Mouse (Mus musculus) layer of hippocampus, adult 9-11 months (tissue): ENCODE results near the gene Cenpb.
A peak's percentile ranks its signal among the peaks of the same experiment; 100 is the strongest.

Experiments
- DNase-seq: peaks from one replicate; pipeline ENCODE4 v3.0.0; 2022

Cenpb gene

DNA sequence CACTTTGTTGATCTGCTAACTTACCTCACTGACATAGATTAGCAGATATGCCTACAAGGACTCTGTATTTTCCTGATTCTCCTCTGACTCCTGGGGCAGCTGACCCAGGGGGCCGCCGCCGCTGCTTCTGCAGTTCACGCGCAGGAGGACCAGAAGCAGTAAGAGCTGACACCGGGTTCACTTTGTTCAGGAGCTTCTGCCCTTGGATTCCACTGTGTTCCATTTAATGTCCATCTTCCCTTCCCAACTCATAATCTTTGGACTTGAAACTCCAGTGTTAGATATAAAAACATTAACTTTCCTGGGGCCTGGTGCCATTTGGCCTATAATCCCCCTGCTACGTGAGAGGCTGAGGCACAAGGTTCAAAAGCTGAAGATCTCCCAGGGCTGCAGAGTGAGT, 15.9 kb downstream of the Cenpb start:
- DNase-seq, result no peak

DNA sequence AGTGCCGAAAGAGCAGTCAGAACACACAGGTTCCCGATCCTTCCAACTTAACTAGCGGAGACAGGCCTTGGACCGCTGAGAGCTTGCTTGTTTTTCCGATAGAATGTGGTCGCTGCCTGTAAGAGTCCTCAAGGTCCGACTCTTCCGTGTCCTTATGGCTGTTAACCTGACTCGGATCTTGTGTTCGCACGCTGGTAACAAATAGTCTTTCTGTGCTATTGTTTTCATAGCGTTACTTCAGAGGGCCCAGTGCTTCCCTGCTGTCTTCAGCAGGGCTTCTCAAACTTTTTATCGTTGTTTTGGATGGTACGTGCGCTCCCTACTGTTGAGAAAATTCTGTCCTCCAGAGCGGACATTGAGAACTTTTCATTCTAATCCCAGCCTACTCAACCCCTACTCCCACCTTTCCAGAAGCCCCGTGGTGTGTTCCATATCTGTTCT, 19.2 kb downstream of the Cenpb start:
- DNase-seq, result no peak

DNA sequence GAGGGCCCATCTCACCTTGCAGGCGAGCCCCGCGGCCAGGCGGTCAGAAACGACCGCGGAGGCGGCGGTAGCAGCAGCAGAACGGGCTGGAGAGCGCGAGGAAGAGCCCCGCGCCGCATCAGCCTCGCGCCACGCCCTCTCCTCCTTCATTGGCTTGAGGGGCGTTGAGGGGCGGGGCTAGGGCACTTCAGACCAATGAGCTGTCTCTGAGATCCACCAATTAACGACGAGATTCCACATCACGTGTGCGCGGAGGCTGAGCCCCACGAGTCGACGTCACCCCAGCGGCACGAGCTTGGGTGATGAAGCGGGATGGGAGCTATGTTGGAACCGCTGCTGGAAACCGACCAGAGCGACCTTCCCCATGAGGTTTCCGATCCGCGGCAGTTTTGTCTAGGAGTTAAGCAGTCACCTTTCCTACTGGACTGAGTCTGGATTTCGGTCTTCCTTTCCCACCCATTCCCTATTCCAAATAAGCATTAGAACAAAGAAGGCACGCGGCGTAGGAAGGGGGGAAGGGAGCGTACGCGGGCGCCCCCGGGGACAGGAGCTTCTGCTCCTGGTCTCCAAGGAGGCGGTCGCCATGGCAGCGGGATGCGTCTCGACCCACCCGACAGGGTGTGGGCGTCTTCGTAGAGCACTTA, 19.8 kb downstream of the Cenpb start, which contains the start of gene 1700037H04Rik:
Gene 1700037H04Rik, minus strand, starts transcription at position 144 of the 644 bp plus-strand sequence.
- DNase-seq, result peak; percentile 98

- DNase-seq, result no peak
Measured at GRCm38 (mm10) chr2:131159491-131159910, 20.4 kb downstream of the Cenpb start.

DNA sequence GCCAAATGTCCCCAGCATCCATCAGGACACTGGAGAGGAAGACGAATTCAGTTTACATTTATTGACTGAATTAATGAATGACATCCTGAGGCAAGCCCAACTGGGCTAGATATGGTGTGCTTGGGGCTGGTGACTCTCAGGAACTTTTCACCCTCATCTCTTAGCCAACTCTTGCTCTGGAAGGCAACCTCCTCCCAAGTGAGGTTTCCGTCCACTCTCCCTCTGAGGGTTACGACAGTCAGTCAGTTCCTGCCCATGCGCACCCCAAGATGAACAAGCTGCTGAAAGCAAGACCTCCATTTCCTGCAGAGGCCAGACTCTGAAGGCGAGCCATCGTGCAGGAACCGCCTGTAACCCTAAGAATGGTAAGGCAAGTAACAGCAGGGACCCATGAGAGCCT, 22.9 kb downstream of the Cenpb start:
- DNase-seq, result no peak

GRCm38 (mm10) chr2:131154036-131154435, 25.8 kb downstream of the Cenpb start:
- no peak for DNase-seq

- DNase-seq, result no peak
Measured at GRCm38 (mm10) chr2:131152166-131152730, 27.6 kb downstream of the Cenpb start.

DNA sequence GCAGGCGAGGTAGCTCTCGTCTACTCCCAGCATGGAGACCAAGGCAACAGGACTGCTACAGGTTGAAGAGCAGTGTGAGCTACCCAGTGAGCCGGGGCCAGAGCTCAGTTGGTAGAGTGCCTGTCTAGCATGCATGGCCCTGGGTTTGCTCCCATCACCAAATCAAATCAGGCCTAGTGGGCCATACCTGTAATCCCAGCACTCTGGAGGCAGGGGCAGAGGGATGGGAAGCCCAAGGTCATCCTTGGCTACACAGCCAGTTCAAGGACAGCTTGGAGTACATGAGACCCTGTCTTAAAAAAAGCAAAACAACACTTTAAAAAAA, 30.7 kb downstream of the Cenpb start:
- DNase-seq, result no peak

DNA sequence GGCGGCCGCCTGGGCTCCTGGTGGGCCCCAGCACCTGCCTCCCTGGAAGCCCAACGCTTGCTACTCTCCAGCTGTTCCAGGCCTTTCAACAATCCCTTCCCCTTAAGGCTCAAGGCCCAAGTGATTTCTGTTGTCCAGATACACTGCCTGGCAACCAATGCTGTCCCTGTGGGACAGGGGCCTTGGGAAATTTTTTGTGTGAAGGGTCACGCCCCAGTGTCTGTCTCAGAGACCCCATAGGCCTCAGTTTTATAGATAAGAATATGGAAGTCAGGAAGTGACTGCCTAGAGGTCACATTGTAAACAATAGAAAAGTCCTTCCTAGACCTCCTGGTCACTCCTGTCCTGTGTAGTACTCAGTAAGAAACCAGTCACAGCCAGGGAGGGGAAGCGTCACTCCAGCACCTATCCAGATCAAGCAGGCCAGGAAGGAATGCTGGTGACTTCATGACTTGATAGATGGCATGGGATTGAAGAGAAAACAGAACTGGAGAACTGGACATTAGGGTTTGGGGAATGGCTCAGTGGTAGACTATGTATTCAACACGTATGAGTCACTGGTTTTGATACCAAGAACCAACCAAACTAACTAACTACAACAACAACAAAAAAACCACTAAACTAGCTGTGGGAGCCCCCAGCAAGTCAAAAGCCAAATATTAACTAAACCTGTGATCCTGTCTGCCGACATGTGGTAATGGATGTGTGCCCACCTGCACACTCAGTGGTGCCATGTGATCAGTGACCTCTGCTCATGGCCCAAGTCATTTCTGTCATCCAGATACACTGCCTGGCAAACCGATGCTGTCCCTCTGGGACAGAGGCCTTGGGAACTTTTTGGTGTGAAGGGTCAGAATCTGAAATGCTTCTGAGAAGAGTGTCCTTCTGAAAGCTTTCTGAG, 31.3 kb downstream of the Cenpb start:
- no peak for DNase-seq

DNA sequence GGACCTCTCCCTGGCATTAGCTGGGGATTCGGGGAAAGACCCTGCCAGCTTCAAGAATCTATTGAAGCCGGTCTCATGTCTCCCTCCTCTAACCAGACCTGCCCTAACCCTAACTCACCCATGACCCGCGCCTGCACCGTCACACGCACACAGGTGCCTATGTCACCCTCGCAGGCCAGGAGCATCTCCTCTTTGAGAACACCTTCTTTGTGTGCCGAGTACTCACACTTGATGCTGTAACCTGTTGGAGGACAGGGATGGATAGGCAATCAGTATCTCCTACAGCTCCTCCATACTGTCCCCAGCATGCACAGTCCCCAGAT, 32.9 kb downstream of the Cenpb start:
- no peak for DNase-seq

DNA sequence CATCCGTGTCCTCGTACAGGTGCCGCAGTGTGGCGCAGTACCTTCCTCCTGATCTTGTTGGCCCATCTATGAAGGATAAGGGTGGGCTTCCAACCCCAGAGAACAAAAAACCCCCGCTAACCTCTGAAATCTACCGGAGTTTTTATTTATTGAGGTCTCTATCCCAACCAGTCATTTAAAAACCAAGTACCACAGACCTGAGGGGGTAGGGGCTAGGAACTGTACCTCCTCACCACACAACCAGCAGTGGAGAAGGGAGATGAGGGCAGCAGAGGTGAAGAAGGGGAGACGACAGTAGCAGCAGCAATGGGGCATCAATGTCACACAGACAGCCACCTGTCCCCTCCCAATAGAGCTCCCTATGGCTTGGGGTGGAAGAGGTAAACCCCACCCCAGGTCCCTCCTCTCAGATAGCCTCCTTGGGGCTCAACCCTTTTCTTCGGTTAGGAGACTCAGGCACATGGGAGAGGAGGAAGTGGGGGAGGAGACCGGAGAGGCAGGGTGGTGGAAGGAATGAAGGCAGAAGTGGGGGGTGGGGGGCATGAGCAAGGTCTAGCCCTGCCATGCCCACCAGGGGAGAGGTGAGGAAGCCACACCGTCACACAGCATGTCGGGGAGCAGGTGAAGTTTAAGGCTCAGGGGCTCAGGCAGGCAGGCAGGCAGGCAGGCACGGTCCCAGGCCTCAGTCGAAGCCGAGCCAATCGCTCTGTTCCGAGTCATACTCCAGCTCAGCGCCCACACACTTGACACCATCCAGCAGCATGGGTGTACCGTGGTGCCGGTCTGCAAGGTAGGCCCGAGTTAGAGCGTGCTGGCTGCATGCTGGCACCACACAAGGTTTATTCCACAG, 33.4 kb downstream of the Cenpb start:
- no peak for DNase-seq

DNA sequence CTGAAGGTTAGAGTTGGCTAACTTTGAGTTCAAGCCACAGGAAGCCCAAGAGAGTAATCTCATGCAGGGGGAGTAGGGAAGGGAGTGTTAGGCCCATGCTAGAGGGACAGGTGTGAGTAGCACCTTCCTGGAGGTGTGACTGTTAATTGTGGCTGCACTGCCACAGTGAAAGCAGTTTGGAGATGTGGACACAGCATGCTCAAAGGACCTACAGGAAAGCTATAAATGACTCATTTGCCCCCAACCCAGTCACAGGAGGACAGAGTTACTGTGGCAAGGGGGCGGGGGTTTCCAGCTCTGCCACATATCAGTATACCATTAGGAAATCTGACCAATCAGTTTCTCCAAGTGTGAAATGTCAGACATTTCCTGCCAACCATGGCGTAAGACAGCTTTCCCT, 34.3 kb downstream of the Cenpb start:
- DNase-seq, result no peak

- no peak for DNase-seq
Measured at GRCm38 (mm10) chr2:131145121-131145520, 34.7 kb downstream of the Cenpb start.

DNA sequence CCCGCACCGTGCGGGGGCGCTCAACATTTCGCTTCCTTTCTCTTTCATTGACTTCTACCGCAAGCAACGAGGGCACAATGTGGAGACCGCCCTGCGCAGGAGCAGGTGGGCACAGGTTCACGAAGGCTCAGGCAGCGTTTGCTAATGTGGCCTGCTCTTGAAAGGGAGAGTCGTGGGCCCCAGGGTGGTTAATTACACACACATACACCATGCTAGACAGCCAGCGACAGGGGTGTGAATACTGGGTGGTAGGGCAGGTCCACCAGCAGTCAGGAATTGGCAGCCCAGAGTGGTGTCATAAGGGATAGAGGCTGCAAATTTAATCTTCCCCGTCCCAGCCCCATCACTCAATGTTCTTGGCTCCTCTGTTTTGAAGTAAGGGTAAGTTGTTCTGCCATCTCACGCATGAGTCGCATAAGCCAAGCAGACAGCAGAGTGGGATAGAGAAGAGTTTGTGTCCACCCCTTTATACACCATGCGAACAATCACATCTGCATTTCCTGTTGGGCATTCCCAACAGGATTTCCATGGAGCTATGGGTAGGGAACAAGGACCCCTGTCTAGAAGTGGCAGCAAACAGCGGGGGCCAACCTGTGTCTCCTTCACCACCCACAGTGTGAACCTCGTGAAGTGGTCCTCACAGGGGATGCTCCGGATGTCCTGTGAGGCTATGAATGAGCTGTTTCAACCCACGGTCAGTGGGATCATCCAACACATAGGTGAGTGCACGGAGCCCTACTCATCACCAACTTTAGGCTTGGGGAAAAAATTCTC, 36.7 kb downstream of the Cenpb start:
- no peak for DNase-seq

DNA sequence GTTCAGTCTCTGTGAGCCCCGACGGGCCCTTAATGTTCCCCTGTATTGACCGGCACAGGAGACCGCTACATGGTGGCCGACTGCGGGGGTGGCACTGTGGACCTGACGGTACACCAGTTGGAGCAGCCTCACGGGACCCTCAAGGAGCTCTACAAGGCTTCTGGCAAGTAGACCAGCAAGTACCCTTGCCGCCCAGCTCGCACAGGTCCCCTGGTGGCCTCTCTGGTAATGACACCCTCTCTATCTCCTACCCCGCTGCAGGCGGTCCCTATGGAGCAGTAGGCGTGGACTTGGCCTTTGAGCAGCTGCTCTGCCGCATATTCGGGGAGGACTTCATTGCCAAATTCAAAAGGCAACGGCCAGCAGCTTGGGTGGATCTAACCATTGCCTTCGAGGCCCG, 37.3 kb downstream of the Cenpb start:
- DNase-seq, result peak; percentile 35

GRCm38 (mm10) chr2:131141336-131141986, 38.4 kb downstream of the Cenpb start:
- DNase-seq, result no peak

- no peak for DNase-seq
Measured at GRCm38 (mm10) chr2:131140533-131140905, 39.3 kb downstream of the Cenpb start.

DNA sequence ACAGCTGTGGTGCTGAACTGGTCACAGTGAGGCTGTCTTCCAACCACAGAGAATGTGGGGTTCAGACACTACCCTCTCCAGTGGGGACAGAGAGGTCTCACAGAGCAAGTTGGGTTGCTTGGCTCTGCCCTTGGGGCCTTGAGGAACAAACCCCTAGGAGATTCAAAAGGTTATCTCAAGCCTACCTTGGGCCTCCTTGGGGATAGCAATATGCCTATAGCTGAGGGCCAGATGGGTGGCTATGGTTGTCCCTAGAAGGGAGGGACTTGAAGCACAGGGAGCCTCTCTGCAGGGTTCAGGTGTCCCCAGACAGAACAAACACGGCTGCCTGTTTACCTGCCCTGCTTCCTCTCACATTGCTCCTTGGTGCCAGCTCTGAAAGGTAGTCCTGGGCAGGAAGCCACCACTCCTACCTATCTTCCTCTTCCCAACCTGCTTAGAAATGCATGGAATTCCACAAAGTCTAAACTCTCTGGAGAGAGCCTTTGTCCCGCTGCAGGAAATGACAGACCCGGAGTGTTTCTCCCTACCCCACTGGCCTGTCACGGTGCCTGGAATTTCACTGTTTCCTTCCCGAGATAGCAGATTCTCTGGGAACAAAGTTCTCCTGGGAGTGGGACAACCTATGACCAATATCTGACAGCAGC, 39.9 kb downstream of the Cenpb start:
- no peak for DNase-seq

- DNase-seq, result no peak
Measured at GRCm38 (mm10) chr2:131139287-131139686, 40.6 kb downstream of the Cenpb start.

DNA sequence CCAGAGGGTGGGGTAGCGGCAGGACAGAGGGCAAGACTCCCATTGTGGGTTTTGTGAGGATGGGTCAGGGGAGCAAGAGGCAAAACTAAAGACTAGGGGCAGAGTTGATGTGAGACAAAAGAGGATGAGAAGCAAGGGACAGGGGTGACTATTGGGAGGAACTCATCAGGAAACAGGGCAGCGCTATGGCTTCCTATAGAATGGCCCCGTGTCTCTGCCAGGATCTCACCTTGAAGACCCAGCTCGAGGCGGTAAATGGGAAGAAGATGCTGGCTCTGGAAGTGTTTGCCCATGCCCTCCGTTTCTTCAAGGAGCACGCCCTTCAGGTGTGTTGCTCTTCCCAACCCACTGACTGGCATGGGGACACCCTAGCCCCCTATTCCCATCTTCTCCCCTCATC, 41.1 kb downstream of the Cenpb start:
- no peak for DNase-seq

DNA sequence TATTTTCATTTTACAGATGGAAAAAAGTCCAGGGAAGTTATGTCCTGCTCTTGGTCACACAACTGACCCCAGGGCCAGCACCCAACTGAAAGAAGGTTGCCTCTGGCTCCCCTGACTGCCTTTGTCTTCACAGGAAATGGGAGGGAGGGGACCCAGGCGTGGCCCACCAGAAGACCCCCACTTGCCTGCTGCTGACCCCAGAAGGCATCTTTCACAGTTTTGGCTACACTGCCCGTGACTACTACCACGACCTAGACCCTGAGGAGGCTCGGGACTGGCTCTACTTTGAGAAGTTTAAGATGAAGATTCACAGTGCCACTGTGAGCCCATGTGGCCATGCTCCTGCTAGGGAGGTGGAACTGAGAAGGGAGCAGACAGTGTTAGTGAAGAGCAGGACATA, 41.6 kb downstream of the Cenpb start:
- no peak for DNase-seq
